Mouse (Mus musculus) CH12.LX (cell line): Measurements from ENCODE around the gene Cfap74. TPM values are rescaled to one million over a fixed set of nuclear protein-coding genes. Genes with fewer than 3 reads are reported as not detected.
A peak's percentile ranks its signal among the peaks of the same experiment; 100 is the strongest.

ENCODE experiments used
- DNase-seq: peaks from one replicate; pipeline ENCODE4 v3.0.0-alpha.2; 2013; ENCODE audit errors: extremely low read depth
- H3K27ac ChIP-seq: 2 replicates; pipeline ENCODE4 v1.5.1; 2012; ENCODE audit warnings: low read depth, mild to moderate bottlenecking, control low read depth, moderate library complexity; ENCODE audit not compliant: insufficient read depth
- H3K27me3 ChIP-seq: replicated peaks from 2 replicates; pipeline ENCODE3; 2012; ENCODE audit warnings: inconsistent platforms
- H3K36me3 ChIP-seq, 2 experiments: replicated peaks in 1 of 2; 2 replicates each; pipeline versions ENCODE3 to v1.6.1; 2012; ENCODE audit warnings: inconsistent platforms in 1 of 2, low read length in 1 of 2, mild to moderate bottlenecking in 1 of 2, mixed read lengths in 1 of 2, moderate library complexity in 1 of 2; ENCODE audit not compliant: control insufficient read depth in 1 of 2, insufficient read depth in 1 of 2
- H3K4me1 ChIP-seq, 2 experiments: 2 replicates each; pipeline ENCODE4 v1.6.1; 2012; ENCODE audit warnings: inconsistent platforms in 1 of 2, moderate library complexity in 1 of 2; ENCODE audit not compliant: insufficient read depth in 2 of 2, control insufficient read depth in 1 of 2
- H3K4me2 ChIP-seq: 2 replicates; pipeline ENCODE4 v1.6.1; 2012; ENCODE audit warnings: low read depth, mild to moderate bottlenecking, control low read depth; ENCODE audit not compliant: poor library complexity, insufficient read depth, severe bottlenecking
- H3K4me3 ChIP-seq, 3 experiments: fragments of 150-350 bp in 1 of 3; sonication (generic) in 1 of 3; replicated peaks in 1 of 3; 2 replicates each; pipeline versions ENCODE3 to v1.5.1; 2011 to 2012; ENCODE audit warnings: low read depth in 2 of 3, low read length in 2 of 3, mild to moderate bottlenecking in 2 of 3, moderate library complexity in 2 of 3, control low read depth in 1 of 3, improper control_type of control experiment in 1 of 3, inconsistent platforms in 1 of 3, mixed read lengths in 1 of 3; ENCODE audit not compliant: poor library complexity in 1 of 3
- H3K79me2 ChIP-seq: replicated peaks from 2 replicates; pipeline ENCODE4 v1.6.1; 2012; ENCODE audit warnings: mild to moderate bottlenecking, moderate library complexity; ENCODE audit not compliant: control insufficient read depth, poor library complexity, insufficient read depth, severe bottlenecking; ENCODE audit errors: extremely low read depth
- H3K9ac ChIP-seq: 2 replicates; pipeline ENCODE4 v1.6.1; 2012; ENCODE audit warnings: low read depth, mild to moderate bottlenecking, control low read depth, moderate library complexity; ENCODE audit not compliant: insufficient read depth
- H3K9me3 ChIP-seq: replicated peaks from 2 replicates; pipeline ENCODE3; 2012; ENCODE audit warnings: low read length, inconsistent platforms, mixed read lengths
- CHD1 ChIP-seq: IDR thresholded peaks from 2 replicates; pipeline ENCODE4 v1.6.1; 2012; ENCODE audit warnings: low read depth, low read length, improper control_type of control experiment, inconsistent platforms
- ELF1 ChIP-seq: IDR thresholded peaks from 2 replicates; pipeline ENCODE4 v1.6.1; 2014; ENCODE audit warnings: low read depth, mild to moderate bottlenecking, inconsistent platforms, low read length, improper control_type of control experiment
- EP300 ChIP-seq: IDR thresholded peaks from 2 replicates; pipeline ENCODE4 v1.6.1; 2011; ENCODE audit warnings: low read length, improper control_type of control experiment
- ETS1 ChIP-seq: conservative IDR thresholded peaks from 2 replicates; pipeline ENCODE4 v1.6.1; 2012; ENCODE audit warnings: low read depth, mild to moderate bottlenecking, inconsistent platforms, low read length, improper control_type of control experiment, moderate library complexity
- HCFC1 ChIP-seq: IDR thresholded peaks from 2 replicates; pipeline ENCODE4 v1.6.1; 2012; ENCODE audit warnings: low read depth, mild to moderate bottlenecking, inconsistent platforms, low read length, improper control_type of control experiment
- KAT2A ChIP-seq: IDR thresholded peaks from 2 replicates; pipeline ENCODE4 v1.6.1; 2012; ENCODE audit warnings: low read length, improper control_type of control experiment, inconsistent platforms; ENCODE audit not compliant: insufficient replicate concordance
- MAFK ChIP-seq: IDR thresholded peaks from 2 replicates; pipeline ENCODE4 v1.6.1; 2011; ENCODE audit warnings: low read length, improper control_type of control experiment; ENCODE audit not compliant: insufficient replicate concordance
- MAX ChIP-seq: IDR thresholded peaks from 2 replicates; pipeline ENCODE4 v1.6.1; 2011; ENCODE audit warnings: low read length, improper control_type of control experiment
- MXI1 ChIP-seq: IDR thresholded peaks from 2 replicates; pipeline ENCODE4 v1.6.1; 2011; ENCODE audit warnings: mild to moderate bottlenecking, low read depth, low read length, improper control_type of control experiment
- NELFE ChIP-seq: IDR thresholded peaks from 2 replicates; pipeline ENCODE4 v1.6.1; 2011; ENCODE audit warnings: low read depth, low read length, improper control_type of control experiment
- NRF1 ChIP-seq: IDR thresholded peaks from 2 replicates; pipeline ENCODE4 v1.6.1; 2014; ENCODE audit warnings: low read depth, mild to moderate bottlenecking, inconsistent platforms, low read length, improper control_type of control experiment, moderate library complexity
- PAX5 ChIP-seq: IDR thresholded peaks from 2 replicates; pipeline ENCODE4 v1.6.1; 2012; ENCODE audit warnings: low read length, inconsistent platforms, mixed read lengths
- POLR2A ChIP-seq: IDR thresholded peaks from 2 replicates; pipeline ENCODE4 v1.6.1; 2011; ENCODE audit warnings: low read depth, mild to moderate bottlenecking, improper control_type of control experiment, low read length
- POLR2AphosphoS2 ChIP-seq: IDR thresholded peaks from 2 replicates; pipeline ENCODE4 v1.6.1; 2011; ENCODE audit warnings: low read depth, low read length, improper control_type of control experiment
- RAD21 ChIP-seq: IDR thresholded peaks from 2 replicates; pipeline ENCODE4 v1.6.1; 2011; ENCODE audit warnings: low read depth, mild to moderate bottlenecking, low read length, improper control_type of control experiment, moderate library complexity
- SIN3A ChIP-seq: IDR thresholded peaks from 2 replicates; pipeline ENCODE4 v1.6.1; 2012; ENCODE audit warnings: low read length, improper control_type of control experiment, inconsistent platforms
- SMC3 ChIP-seq: IDR thresholded peaks from 2 replicates; pipeline ENCODE4 v1.6.1; 2011; ENCODE audit warnings: low read depth, low read length, improper control_type of control experiment
- TCF12 ChIP-seq: IDR thresholded peaks from 2 replicates; pipeline ENCODE4 v1.6.1; 2014; ENCODE audit warnings: low read depth, mild to moderate bottlenecking, inconsistent platforms, low read length, improper control_type of control experiment
- ZC3H11A ChIP-seq: IDR thresholded peaks from 2 replicates; pipeline ENCODE4 v1.6.1; 2012; ENCODE audit warnings: low read depth, mild to moderate bottlenecking, inconsistent platforms, low read length, improper control_type of control experiment
- ZKSCAN1 ChIP-seq: IDR thresholded peaks from 2 replicates; pipeline ENCODE4 v1.6.1; 2012; ENCODE audit warnings: low read depth, inconsistent platforms, low read length, improper control_type of control experiment, borderline replicate concordance
- ZMIZ1 ChIP-seq: IDR thresholded peaks from 2 replicates; pipeline ENCODE4 v1.6.1; 2012; ENCODE audit warnings: low read depth, mild to moderate bottlenecking, inconsistent platforms, low read length, improper control_type of control experiment
- ZNF384 ChIP-seq: IDR thresholded peaks from 2 replicates; pipeline ENCODE4 v1.6.1; 2012; ENCODE audit warnings: low read depth, low read length, improper control_type of control experiment, inconsistent platforms
- dilution Hi-C: fragments of 300-500 bp; cut with MboI; formaldehyde crosslinking; loops from 2 replicates; pipeline ENCODE4 v1.14.3; 2020; ENCODE audit warnings: low sequenced_read_pairs; ENCODE audit not compliant: extremely low pct_unique_long_range_greater_than_20kb, extremely low pct_ligation_motif_present
- in situ Hi-C: fragments of 300-500 bp; cut with MboI; formaldehyde crosslinking; loops from 3 replicates; pipeline ENCODE4 v1.14.3; 2019; ENCODE audit warnings: low sequenced_read_pairs, low pct_ligation_motif_present, low pct_unique_long_range_greater_than_20kb, mixed read lengths
- polyA plus RNA-seq: library from polyadenylated mRNA; unstranded; fragments of >175 nt; gene quantifications from 2 replicates; pipeline ENCODE4 v1.2.1, GENCODE M21; 2012; ENCODE audit warnings: low read depth; ENCODE audit not compliant: insufficient read length
- total RNA-seq, 2 experiments: library from RNA; depleted of rRNA; stranded (reverse); fragments of 300-350 nt in 1 of 2; fragments of >200 nt in 1 of 2; gene quantifications; 2 replicates each; pipeline ENCODE4 v1.2.3; 2012 to 2014

The Cfap74 gene
- total and polyA plus RNA-seq, 3 experiments: 4.7 to 8.5 (median 5.2) TPM

- TF ChIP-seq MAFK: no peak
- no peak; the same call in 1 of the 2 replicates for TF ChIP-seq ETS1
- no peak for TF ChIP-seq EP300
- TF ChIP-seq TCF12: peak; percentile 86
- TF ChIP-seq PAX5: no peak
- TF ChIP-seq KAT2A: no peak
- no peak; the same call in none of the 2 replicates for TF ChIP-seq MAX
- peak; percentile 86 for TF ChIP-seq NRF1
- no peak for TF ChIP-seq POLR2AphosphoS2
- no peak for TF ChIP-seq ZKSCAN1
- TF ChIP-seq HCFC1: peak; percentile 72
- TF ChIP-seq ZC3H11A: no peak
- no peak for TF ChIP-seq RAD21
- no peak; the same call in 1 of the 2 replicates for TF ChIP-seq SIN3A
- TF ChIP-seq ZMIZ1: no peak
- peak; percentile 46 for TF ChIP-seq ELF1
- TF ChIP-seq POLR2A: peak; percentile 61; the same call in 1 of the 2 replicates
Observed at GRCm38 (mm10) chr4:155490990-155491504, 82.1 kb downstream of the Cfap74 start, which contains the start of gene Gnb1 (continued).

GRCm38 (mm10) chr4:155491529-155492130, 82.6 kb downstream of the Cfap74 start:
- no peak overlapping the region for H3K4me2 ChIP-seq
- DNase-seq: no peak
- H3K27ac ChIP-seq: peak overlapping the region; percentile 60
- H3K4me3 ChIP-seq: peak overlapping the region; percentile 90 to 92 (median 91)
- TF ChIP-seq SMC3 (no peak), ZNF384 (no peak), MAX (no peak), MXI1 (no peak), NELFE (no peak), CHD1 (no peak)
- peaks cover 0 to 15% of the 10 kb centered on the region in 2 experiments for H3K36me3 ChIP-seq
- peak overlapping the region; percentile 100 for H3K9ac ChIP-seq
- H3K79me2 ChIP-seq: peaks cover 52% of the 10 kb centered on the region
- in situ Hi-C loops (no loop called here), dilution Hi-C loops (no loop called here)
- no peaks in the 10 kb centered on the region for H3K9me3 ChIP-seq
- peaks cover 30 to 65% of the 10 kb centered on the region in 2 experiments for H3K4me1 ChIP-seq
- H3K27me3 ChIP-seq: no peaks in the 10 kb centered on the region
